Mouse (Mus musculus) liver, embryonic 13.5 days (tissue): ENCODE data around the gene Fam120c. TPM values are rescaled to one million over a fixed set of nuclear protein-coding genes. Genes with fewer than 3 reads are reported as not detected.

Source experiments
- ATAC-seq: fragments of 200-750 bp; cut with Nextera tagmentation; 2 replicates; pipeline ENCODE4 v1.8.0; 2017; ENCODE audit warnings: low read depth, mild to moderate bottlenecking, moderate number of reproducible peaks, moderate library complexity
- DNase-seq: peaks from one replicate; pipeline ENCODE4 v3.0.0; 2022
- H3K27ac ChIP-seq: fragments of 300-500 bp; sonication (generic); 2 replicates; pipeline ENCODE4 v1.5.1; 2015; ENCODE audit warnings: moderate library complexity, mild to moderate bottlenecking, inconsistent platforms
- H3K27me3 ChIP-seq: fragments of 300-500 bp; sonication (generic); 2 replicates; pipeline ENCODE4 v1.6.1; 2015; ENCODE audit warnings: mild to moderate bottlenecking, inconsistent platforms
- H3K36me3 ChIP-seq: fragments of 300-500 bp; sonication (generic); 2 replicates; pipeline ENCODE4 v1.6.1; 2015; ENCODE audit warnings: mild to moderate bottlenecking, inconsistent platforms
- H3K4me1 ChIP-seq: fragments of 300-500 bp; sonication (generic); replicated peaks from 2 replicates; pipeline ENCODE4 v1.6.1; 2015; ENCODE audit warnings: inconsistent platforms
- H3K4me2 ChIP-seq: fragments of 300-500 bp; sonication (generic); 2 replicates; pipeline ENCODE4 v1.6.1; 2015; ENCODE audit warnings: inconsistent platforms, mild to moderate bottlenecking, moderate library complexity
- H3K4me3 ChIP-seq: fragments of 300-500 bp; sonication (generic); replicated peaks from 2 replicates; pipeline ENCODE4 v1.5.1; 2015; ENCODE audit warnings: mild to moderate bottlenecking, inconsistent platforms
- H3K9ac ChIP-seq: fragments of 300-500 bp; sonication (generic); 2 replicates; pipeline ENCODE4 v1.6.1; 2015; ENCODE audit warnings: mild to moderate bottlenecking, inconsistent platforms
- H3K9me3 ChIP-seq: fragments of 300-500 bp; sonication (generic); replicated peaks from 2 replicates; pipeline ENCODE4 v1.6.1; 2016; ENCODE audit warnings: inconsistent platforms
- WGBS: fragments of 180-500 bp; shearing (Covaris S2); methylation state at CpG from one replicate; pipeline ENCODE4 v1.1.7; 2015; ENCODE audit not compliant: insufficient replicate concordance; 5-methylcytosine and 5-hydroxymethylcytosine counted together
- polyA plus RNA-seq: library from polyadenylated mRNA; unstranded; fragments of >200 nt; fragmentation: Nextera tagmentation; extraction: Ambion mirVana; gene quantifications from 2 replicates; pipeline ENCODE4 v1.2.1, GENCODE M21; 2015

Fam120c gene
- 0.60 and 0.93 TPM in 2 replicates for polyA plus RNA-seq

- peak within 1 kb of the TSS; percentile 77 for H3K4me2 ChIP-seq
- DNase-seq: peak; percentile 66
- H3K9me3 ChIP-seq: no peaks in the 10 kb centered on the region
- H3K36me3 ChIP-seq: no peaks in the 10 kb centered on the region
- peak within 1 kb of the TSS; percentile 84 for H3K9ac ChIP-seq
- H3K4me3 ChIP-seq: peak within 1 kb of the TSS; percentile 76
- H3K4me1 ChIP-seq: peaks cover 16% of the 10 kb centered on the region
- no peaks in the 10 kb centered on the region; the same call in 1 of the 2 replicates for H3K27me3 ChIP-seq
- peak within 1 kb of the TSS; percentile 82 for H3K27ac ChIP-seq
- peak; percentile 91 for ATAC-seq
- WGBS: 10% methylated on average over 50 of the region's 56 CpGs
Measured at GRCm38 (mm10) chrX:151343761-151344500, at the start of gene Fam120c. Gene Fam120c (plus strand): TSS chrX:151344175.

DNA sequence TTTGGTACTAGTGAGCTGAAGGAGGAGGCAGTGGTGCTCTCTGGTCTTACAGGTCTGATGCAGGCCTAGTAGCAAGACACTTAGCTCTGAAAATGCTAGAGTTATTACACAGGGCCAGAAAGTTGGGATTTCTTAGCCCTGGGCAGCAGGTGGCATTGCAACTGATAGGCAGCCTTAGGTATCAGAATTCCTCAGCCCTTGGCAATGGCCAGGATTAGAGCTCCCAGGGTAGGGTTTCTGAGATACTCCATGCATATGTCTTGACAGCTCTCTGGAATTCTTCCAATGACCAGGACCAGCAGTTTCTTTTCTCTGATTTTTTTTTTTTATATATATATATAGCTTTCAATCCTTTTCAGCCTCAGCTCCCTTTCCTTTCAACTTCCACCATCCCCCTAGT, 45.6 kb upstream of the Fam120c start:
- no peaks in the 10 kb centered on the region for H3K36me3 ChIP-seq
- H3K9me3 ChIP-seq: no peaks in the 10 kb centered on the region
- H3K4me2 ChIP-seq: no peak overlapping the region
- H3K4me3 ChIP-seq: no peak overlapping the region
- ATAC-seq (no peak), DNase-seq (no peak)
- no peak overlapping the region for H3K27ac ChIP-seq
- H3K27me3 ChIP-seq: no peaks in the 10 kb centered on the region
- H3K4me1 ChIP-seq: no peaks in the 10 kb centered on the region
- no peak overlapping the region for H3K9ac ChIP-seq

DNA sequence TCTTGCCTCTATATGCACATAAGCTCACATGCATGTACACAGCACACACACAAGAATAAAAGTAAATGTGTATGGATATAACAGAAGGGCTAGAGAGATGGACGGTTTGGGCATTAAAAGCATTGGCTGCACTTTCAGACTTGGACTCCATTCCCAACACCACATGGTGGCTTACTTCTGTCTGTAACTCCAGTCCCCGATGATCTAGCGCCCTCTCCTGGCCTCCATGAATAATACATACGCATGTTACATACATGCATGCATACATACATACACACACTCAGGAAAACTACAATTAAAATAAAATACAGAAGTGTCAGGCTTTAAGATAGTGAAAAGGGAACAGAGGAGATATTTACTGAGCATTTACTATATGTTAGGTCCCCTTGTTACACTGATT, 30.2 kb upstream of the Fam120c start:
- 57% methylated on average over 4 of the region's 4 CpGs for WGBS
- H3K9me3 ChIP-seq: no peaks in the 10 kb centered on the region
- no peak for ATAC-seq
- H3K9ac ChIP-seq: no peak overlapping the region
- no peak for DNase-seq
- no peak overlapping the region for H3K4me2 ChIP-seq
- no peaks in the 10 kb centered on the region for H3K4me1 ChIP-seq
- peaks cover 9% of the 10 kb centered on the region; the same call in 1 of the 2 replicates for H3K27me3 ChIP-seq
- H3K36me3 ChIP-seq: no peaks in the 10 kb centered on the region
- H3K27ac ChIP-seq: no peak overlapping the region
- H3K4me3 ChIP-seq: no peak overlapping the region

DNA sequence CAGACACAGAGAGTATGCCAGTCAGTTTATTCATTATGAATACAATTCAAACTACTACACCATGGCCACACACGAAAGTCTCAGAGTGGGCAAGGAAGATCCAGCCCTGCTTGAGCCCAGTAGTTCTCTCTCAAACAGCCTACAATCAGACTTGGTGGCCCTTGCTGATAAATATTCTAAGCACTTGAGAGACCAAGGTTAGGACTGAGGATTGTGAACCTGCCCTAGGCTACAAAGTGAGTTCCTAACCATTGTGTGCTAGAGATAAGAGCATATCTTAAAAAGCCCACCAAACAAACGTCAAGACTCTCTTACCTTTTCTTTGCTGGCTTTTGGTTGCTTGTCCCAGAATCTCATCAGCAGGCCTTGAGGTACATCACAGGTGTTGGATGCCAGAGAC, 10.4 kb upstream of the Fam120c start:
- H3K9me3 ChIP-seq: no peaks in the 10 kb centered on the region
- H3K27ac ChIP-seq: no peak overlapping the region
- WGBS: 14% methylated on average over 2 of the region's 2 CpGs
- H3K27me3 ChIP-seq: no peaks in the 10 kb centered on the region
- no peak for DNase-seq
- no peak overlapping the region for H3K4me3 ChIP-seq
- no peaks in the 10 kb centered on the region for H3K4me1 ChIP-seq
- H3K4me2 ChIP-seq: no peak overlapping the region
- no peak for ATAC-seq
- no peaks in the 10 kb centered on the region for H3K36me3 ChIP-seq
- H3K9ac ChIP-seq: no peak overlapping the region

- no peaks in the 10 kb centered on the region for H3K36me3 ChIP-seq
- no peak for ATAC-seq
- no peak overlapping the region for H3K9ac ChIP-seq
- H3K4me2 ChIP-seq: no peak overlapping the region
- no peak overlapping the region for H3K27ac ChIP-seq
- no peak overlapping the region for H3K4me3 ChIP-seq
- no peaks in the 10 kb centered on the region for H3K9me3 ChIP-seq
- H3K27me3 ChIP-seq: no peaks in the 10 kb centered on the region; the same call in 1 of the 2 replicates
- 66% methylated on average over 4 of the region's 4 CpGs for WGBS
- no peak for DNase-seq
- no peaks in the 10 kb centered on the region for H3K4me1 ChIP-seq
Measured at GRCm38 (mm10) chrX:151337804-151338203, 6.2 kb upstream of the Fam120c start.

DNA sequence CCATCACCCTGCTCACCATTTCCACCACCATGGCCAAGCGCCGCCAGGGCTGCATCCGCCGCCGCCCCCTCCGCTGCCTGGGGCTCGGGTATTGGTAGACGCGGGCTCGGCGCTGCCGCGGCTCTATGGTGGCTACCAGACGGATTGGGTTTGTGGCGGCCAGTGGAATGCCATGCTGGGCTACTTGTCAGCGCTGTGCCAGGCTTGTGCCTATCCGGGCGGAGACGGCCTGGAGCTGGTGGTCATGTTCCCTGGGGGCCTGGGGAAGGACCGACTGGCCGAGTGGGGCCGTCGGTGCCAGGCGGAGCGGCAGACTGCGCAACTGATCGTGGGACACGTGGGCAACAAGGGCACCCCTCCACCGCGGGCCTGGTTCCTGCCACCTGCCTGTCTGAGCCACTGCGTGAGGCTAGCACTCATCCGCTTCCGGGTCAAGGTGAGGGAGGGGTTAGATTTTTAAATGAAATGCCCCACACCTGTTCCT, 568 bp downstream of the Fam120c start:
- Histone ChIP-seq H3K9me3 (no peaks in the 10 kb centered on the region), H3K27me3 (no peaks in the 10 kb centered on the region; the same call in 1 of the 2 replicates), H3K4me2 (peak overlapping the region; percentile 77), H3K27ac (peak overlapping the region; percentile 82), H3K9ac (peak overlapping the region; percentile 84), H3K36me3 (no peaks in the 10 kb centered on the region), H3K4me3 (peak overlapping the region; percentile 76), H3K4me1 (peaks cover 16% of the 10 kb centered on the region)
- ATAC-seq (peak; percentile 57), DNase-seq (peak; percentile 24)
- WGBS: 19% methylated on average over 33 of the region's 33 CpGs

DNA sequence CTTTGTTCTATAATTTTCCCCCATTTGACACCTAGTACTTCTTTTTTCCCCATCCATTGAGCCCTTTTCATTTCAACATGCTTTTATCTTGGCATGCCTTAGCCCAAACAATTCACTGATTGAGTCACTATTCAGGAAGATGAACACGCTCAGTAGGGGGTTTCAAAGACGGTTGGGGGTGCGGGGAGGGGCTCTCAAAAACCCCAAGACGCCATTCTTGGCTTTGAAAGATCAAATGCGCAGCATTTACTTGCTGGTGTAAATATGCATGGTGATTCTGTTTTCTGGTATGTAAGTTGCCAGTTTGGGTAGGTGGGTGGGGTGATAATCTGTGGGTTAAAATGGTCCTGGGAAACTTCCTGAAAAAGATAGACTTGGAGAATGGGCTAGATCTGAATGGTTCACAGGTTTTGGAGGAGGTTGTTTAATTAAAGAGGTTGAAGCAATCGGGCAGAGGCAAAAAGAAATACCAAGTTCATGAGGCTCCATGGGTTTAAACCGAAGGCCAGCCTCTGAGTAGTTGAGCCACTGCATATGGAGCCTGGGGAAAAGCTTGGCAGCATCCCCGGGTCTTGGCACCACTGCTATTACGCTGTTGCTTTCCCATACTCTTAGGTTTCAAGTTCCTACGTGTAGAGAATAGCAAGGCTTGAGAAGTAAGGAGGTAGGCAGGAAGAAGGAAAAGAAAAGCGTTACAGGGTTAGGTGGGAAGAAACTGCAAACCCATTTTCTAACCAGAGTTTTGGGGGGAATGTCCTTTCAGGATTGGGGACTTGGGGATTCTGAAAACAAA, 1.6 kb downstream of the Fam120c start:
- no peaks in the 10 kb centered on the region for H3K36me3 ChIP-seq
- H3K9ac ChIP-seq: peak overlapping the region; percentile 84
- DNase-seq: no peak
- WGBS: 28% methylated on average over 11 of the region's 11 CpGs
- H3K4me1 ChIP-seq: peaks cover 16% of the 10 kb centered on the region
- no peak overlapping the region for H3K27ac ChIP-seq
- no peak for ATAC-seq
- H3K9me3 ChIP-seq: no peaks in the 10 kb centered on the region
- H3K4me2 ChIP-seq: peak overlapping the region; percentile 77
- H3K27me3 ChIP-seq: no peaks in the 10 kb centered on the region; the same call in 1 of the 2 replicates
- H3K4me3 ChIP-seq: peak overlapping the region; percentile 76

GRCm38 (mm10) chrX:151347278-151347677, 3.3 kb downstream of the Fam120c start:
- no peak overlapping the region for H3K4me3 ChIP-seq
- no peaks in the 10 kb centered on the region for H3K9me3 ChIP-seq
- H3K27me3 ChIP-seq: no peaks in the 10 kb centered on the region
- no peak overlapping the region for H3K4me2 ChIP-seq
- no peaks in the 10 kb centered on the region for H3K36me3 ChIP-seq
- ATAC-seq: no peak
- peaks cover 16% of the 10 kb centered on the region for H3K4me1 ChIP-seq
- no peak overlapping the region for H3K9ac ChIP-seq
- no peak overlapping the region for H3K27ac ChIP-seq
- DNase-seq: no peak

GRCm38 (mm10) chrX:151349322-151349721, 5.3 kb downstream of the Fam120c start:
- H3K9me3 ChIP-seq: no peaks in the 10 kb centered on the region
- H3K36me3 ChIP-seq: no peaks in the 10 kb centered on the region
- H3K27ac ChIP-seq: no peak overlapping the region
- H3K4me1 ChIP-seq: peaks cover 16% of the 10 kb centered on the region
- no peak overlapping the region for H3K4me2 ChIP-seq
- 75% methylated on average over 5 of the region's 5 CpGs for WGBS
- no peak overlapping the region for H3K9ac ChIP-seq
- no peaks in the 10 kb centered on the region for H3K27me3 ChIP-seq
- H3K4me3 ChIP-seq: no peak overlapping the region
- DNase-seq (no peak), ATAC-seq (no peak)

GRCm38 (mm10) chrX:151418801-151419200, 74.8 kb downstream of the Fam120c start:
- H3K27me3 ChIP-seq: no peaks in the 10 kb centered on the region
- WGBS: 81% methylated on average over 10 of the region's 10 CpGs
- ATAC-seq: no peak
- H3K4me3 ChIP-seq: no peak overlapping the region
- no peak overlapping the region for H3K27ac ChIP-seq
- no peak overlapping the region for H3K9ac ChIP-seq
- DNase-seq: no peak
- H3K36me3 ChIP-seq: no peaks in the 10 kb centered on the region
- no peaks in the 10 kb centered on the region for H3K9me3 ChIP-seq
- H3K4me1 ChIP-seq: no peaks in the 10 kb centered on the region
- H3K4me2 ChIP-seq: no peak overlapping the region

DNA sequence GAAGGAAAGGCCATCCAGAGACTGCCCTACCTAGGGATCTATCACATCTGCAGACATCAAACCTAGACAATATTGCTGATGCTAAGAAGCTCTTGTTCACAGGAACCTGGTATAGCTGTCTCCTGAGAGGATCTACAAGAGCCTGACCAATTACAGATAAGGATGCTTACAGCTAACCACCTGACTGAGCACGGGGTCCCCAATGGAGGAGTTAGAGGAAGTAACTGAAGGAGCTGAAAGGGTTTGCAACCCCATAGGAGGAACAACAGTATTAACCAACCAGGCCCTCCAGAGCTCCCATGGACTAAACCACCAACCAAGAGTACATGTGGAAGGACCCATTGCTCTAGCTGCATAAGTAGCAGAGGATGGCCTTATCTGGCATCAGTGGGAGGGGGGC, 76.8 kb downstream of the Fam120c start:
- Histone ChIP-seq H3K9me3 (no peaks in the 10 kb centered on the region), H3K4me3 (no peak overlapping the region), H3K4me2 (no peak overlapping the region), H3K9ac (no peak overlapping the region), H3K36me3 (no peaks in the 10 kb centered on the region), H3K27me3 (no peaks in the 10 kb centered on the region), H3K27ac (no peak overlapping the region), H3K4me1 (no peaks in the 10 kb centered on the region)
- WGBS: 45% methylated on average over 1 of the region's 1 CpGs
- no peak for DNase-seq
- no peak for ATAC-seq
